Mouse (Mus musculus) lung, postnatal 0 days (tissue): ENCODE results near the gene Ap5b1.

Source experiments
- CTCF ChIP-seq: IDR thresholded peaks from 2 replicates; pipeline ENCODE4 v1.5.1; 2016; ENCODE audit warnings: antibody characterized with exemption, mild to moderate bottlenecking
- EP300 ChIP-seq: IDR thresholded peaks from 2 replicates; pipeline ENCODE4 v1.6.1; 2016; ENCODE audit warnings: antibody characterized with exemption, mild to moderate bottlenecking, control low read depth

DNA sequence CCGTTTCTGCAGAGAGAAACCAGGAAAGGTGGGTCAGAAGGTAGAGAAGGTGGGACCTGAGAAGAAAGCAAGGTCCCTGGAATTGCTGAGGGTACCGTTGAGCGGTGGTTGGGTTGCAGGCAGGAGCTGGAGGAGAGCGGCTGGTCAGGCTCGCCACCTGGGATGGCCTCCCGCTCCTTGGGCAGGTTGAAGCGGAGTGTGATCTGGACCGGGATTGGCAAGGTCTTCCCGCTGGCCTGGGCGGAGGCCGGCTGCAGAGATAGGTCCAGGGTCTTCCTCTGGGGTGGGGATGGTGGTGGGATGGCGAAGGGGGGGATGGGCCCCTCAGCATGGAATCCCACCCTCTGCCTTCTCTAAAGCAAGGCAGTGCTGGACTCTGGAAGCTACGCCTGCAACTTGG, 40.9 kb downstream of the Ap5b1 start:
- TF ChIP-seq CTCF (no peak), EP300 (no peak)
